Mouse (Mus musculus) neural tube, embryonic 10.5 days (tissue): ENCODE measurements at regions not wholly inside any gene's neighbourhood (a gene's known extent, or its start where the extent isn't known, plus 50 kb on each side); places are given as distances from the start of the nearest gene placed in this dataset.
A peak's percentile ranks its signal among the peaks of the same experiment; 100 is the strongest.

ENCODE experiments used
- DNase-seq: peaks from one replicate; pipeline ENCODE4 v3.0.0-alpha.2; 2017; ENCODE audit warnings: low spot score; ENCODE audit errors: extremely low spot score

- no peak for DNase-seq
These were observed 360.0 kb upstream of the Meox2 start for GRCm38 (mm10) chr12:36748345-36748744.

DNA sequence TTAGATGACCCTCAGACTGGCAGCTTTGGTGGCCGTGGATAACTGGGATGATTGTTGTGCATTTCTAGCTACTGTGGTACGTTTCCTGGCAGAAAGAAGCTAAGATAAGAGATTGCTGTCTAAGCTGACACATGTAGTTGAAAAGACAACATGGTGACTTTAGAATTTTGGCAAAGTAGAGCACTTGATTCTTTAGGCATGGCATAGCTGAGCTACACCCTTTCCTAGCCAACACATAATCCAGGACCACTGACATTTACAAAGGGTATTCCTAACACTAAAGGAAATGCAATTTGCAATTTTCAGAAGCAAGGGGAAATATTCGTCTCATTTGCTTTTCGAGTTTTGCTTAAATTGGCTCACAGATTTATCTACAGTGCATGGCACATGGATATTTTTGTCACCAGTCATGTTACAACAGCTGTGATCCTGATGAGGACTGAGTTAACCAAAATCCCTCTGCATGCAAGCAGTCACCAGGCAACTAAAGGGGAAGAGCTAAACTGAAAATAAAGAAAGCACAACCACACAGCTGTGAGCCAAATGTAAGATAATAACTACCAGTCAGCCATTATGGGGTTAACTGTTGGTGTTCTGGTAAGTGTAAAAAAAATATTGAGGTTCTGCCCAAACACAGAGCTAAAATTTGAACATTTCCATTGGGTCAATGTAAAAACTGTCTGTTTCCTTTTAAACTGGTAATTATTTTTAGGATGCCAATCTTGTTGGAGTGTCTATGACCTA, 342.9 kb upstream of the Meox2 start:
- DNase-seq: no peak

DNA sequence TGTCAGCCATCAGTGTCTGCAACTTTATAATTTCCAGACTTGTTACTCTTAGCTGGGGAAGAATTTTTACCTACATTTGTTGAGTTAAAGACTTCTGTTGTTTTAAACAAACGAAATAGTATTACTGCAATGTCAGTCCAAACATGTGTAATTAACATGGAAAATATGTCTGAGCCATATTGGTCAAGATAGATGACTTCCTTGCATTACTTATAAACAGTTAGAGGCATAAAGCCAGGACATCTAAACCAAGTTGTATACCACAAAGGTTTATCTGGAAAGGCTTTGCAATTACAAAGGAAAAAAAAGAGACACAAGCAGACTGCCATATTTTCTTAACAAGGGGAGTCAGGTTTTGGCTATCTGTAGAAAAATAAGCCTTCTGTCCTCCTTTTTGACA, 342.2 kb upstream of the Meox2 start:
- no peak for DNase-seq

DNA sequence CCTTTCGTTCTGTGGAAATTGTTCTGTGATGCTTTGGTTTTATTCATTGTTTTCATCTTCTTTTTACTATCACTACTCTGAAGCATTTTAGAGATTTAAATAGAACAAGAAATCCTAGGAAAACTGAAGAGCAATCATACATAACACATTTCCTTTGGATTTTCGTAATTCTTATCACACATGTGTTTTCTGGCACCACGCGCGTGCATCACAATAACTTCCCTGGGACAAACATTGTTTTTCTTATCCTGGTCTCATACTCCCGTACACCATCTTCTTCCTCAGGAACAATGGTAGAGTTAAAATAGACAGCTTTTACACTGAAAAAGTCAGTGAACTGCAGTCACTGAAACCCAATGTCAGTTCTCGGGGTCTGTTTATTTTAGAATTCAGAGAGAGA, 327.6 kb upstream of the Meox2 start:
- DNase-seq: no peak

DNA sequence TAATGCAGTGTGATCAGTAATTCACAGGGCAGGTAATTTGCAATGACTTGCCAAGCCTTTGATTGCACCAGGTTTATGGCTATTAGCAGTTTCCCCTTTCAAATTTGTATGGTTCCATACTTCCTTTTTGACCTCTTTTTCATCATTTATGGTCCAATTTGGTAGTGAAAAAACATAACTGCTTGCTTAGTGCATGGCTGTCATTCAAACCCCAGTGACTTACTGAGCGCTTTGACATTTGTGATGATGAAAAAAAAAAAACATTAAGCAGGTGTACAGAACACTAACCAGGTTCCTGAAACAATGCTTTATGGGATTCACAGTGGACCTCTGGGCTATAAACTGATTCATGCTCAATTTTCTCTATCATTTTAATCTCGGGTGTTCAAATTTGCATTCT, 317.5 kb upstream of the Meox2 start:
- no peak for DNase-seq

DNA sequence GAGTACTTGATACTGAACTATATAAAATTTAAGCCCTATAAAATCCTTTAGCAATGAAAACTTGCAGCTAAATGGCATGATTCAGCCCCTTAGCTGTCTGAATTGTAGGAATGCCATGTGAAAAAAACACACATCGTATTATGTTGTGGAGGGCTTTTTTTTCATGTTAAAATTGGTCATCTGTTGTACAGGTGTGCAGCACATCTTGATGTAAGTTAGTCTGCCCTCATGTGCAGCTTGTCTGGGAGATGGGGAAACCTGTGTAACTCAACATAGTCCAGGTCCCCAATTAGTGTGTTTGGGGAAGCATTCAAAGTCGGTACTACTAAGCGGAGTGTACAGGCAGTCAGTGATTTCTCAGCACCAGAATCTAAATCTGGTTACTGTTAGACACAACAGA, 316.9 kb upstream of the Meox2 start:
- DNase-seq: no peak

DNA sequence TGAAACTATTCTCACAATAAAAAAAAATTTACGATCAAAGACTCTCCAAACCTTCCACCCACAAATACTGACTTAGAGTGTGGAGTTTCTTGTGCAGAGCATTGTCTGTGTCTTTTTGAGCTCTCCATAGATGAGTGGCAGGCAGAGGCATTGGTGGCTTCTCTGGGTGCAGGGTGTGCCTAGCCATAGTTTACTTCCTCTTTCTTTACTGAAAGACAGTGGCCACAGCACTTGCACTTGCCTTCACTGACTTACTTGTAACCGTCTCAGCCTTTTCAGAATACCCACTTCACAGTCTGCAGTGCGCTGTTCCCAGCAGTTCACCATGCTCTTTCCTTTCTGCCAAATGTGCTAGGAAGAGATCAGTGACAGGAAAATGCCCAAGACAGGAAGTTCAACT, 316.1 kb upstream of the Meox2 start:
- DNase-seq: no peak

DNA sequence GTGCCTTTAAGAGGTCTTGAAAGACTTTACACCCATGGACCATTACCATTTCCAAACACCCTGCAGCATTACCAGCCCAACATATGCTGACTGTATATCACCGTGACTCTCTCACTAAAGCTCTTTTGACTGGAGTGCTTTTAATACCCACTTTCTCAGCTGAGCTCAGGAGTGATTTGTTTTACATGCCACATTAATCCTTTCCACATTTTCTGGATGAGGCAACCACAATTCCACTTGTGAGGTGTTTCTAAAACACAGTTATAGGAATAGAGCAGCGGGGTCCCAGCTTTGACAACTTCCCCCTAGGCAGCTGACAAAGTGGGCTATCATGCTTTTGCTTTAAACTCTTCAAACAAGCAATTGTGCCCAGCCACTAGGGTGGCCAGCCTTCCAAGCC, 314.5 kb upstream of the Meox2 start:
- DNase-seq: peak; percentile 21

GRCm38 (mm10) chr12:36796201-36796600, 312.1 kb upstream of the Meox2 start:
- DNase-seq: no peak

GRCm38 (mm10) chr12:36817938-36818337, 290.4 kb upstream of the Meox2 start:
- DNase-seq: no peak

- no peak for DNase-seq
These were observed 289.5 kb upstream of the Meox2 start for GRCm38 (mm10) chr12:36818852-36819251.

DNA sequence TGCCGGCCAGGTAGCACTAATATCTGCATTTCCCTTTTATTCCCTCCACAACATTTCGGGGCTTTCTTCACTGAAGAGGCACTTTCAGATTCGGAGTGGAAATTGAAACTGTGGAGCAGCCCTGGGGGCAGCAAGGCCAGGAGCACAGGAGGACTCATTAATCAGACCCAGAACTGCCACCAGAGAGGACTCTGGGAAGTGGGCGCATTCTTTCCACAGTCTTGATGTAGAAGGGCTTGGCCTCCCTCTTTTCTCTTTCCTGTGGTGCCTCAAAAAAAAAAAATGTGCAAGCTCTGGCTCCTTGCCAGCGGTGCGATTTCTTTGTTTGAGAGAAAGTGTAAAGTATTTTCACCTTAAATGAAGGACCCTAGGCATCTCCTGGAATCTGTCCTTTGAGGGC, 281.6 kb upstream of the Meox2 start:
- DNase-seq: no peak

GRCm38 (mm10) chr12:36831307-36831997, 276.9 kb upstream of the Meox2 start:
- no peak for DNase-seq

GRCm38 (mm10) chr12:36842957-36843356, 265.4 kb upstream of the Meox2 start:
- no peak for DNase-seq

DNA sequence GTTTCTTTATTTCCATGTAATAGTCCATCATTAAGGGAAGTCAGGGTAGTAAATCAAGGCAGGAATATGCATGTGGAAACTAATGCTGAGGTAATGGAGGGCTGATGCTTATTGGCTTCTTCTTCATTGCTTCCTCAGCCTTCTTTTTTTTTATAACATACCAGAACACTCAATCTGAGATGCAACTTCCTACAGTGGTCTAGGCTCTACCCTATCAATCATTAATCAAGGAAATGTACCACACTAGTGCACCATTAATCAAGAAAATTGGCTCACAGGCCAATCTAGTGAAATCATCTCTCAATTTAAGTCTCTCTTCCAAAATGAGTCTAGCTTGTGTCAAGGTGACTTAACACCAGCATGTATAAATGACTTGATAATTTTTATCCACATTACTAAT, 263.2 kb upstream of the Meox2 start:
- DNase-seq: no peak

- DNase-seq: no peak
These were observed 259.3 kb upstream of the Meox2 start for GRCm38 (mm10) chr12:36849086-36849485.

DNA sequence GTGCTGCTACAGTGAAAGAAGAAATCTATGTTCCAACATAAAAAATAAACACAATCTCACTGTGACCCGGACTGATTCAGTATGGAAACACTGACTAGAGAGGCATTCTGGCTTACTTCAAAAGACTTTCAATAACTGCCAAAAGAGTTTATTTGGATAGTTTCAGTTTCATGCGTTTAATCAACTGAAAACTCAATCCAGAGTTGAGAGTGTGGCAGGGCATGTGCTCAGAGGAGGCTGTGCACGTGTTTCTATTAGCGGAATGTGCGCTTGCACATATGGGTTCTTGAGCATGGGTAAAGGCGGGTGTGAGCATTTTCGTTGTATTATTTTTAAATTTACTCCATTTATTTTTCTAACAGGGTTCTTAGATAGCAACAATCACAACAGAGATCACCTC, 245.2 kb upstream of the Meox2 start:
- DNase-seq: no peak

- no peak for DNase-seq
These were observed 227.6 kb upstream of the Meox2 start for GRCm38 (mm10) chr12:36880724-36881123.

DNA sequence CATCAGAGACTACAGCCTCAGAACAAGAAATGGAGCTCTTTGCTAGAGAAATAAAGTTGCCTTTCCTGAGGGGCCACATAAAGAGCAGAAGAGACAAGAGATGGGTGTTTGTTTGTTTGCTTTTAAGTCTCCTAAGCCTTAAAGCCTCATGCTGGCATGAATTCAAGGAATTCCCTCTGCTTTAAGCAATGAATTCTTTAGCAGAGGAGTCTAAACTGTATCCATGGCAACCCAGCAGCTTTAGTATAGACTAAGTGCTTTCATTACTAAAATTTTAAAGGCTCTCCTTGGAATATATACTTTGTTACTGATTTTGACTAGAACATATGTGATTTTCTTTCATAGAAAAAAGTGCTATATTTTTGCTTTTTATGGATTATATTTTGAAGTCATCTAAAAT, 195.0 kb upstream of the Meox2 start:
- no peak for DNase-seq

GRCm38 (mm10) chr12:36917576-36918106, 190.7 kb upstream of the Meox2 start:
- DNase-seq: no peak

DNA sequence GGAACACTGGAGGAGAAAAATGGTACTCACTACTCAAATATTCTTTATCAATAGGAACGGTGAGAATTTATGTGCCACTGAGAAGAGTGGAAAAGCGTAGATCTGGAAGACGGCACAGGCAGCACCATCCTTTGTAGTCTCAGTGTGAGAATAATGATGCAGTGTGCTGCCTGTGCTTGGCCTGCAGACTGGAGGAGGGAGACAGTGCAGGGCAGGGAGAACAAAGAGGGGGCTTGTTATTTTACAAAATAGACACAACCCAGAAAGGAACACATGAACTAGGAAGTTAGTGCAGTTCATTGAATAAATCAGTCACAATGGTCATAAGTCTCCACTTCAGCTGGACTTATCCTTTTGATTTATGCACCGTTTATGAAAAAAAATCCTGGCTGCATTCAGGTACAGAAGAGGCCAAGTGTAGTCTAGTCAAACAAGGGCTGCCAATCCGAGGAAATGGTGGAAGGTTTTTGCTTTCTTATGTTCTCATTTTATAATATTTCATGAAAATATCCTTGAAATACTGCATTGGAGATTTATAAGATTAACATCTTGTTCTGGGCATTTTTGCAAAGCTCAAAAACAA, 190.0 kb upstream of the Meox2 start:
- no peak for DNase-seq

DNA sequence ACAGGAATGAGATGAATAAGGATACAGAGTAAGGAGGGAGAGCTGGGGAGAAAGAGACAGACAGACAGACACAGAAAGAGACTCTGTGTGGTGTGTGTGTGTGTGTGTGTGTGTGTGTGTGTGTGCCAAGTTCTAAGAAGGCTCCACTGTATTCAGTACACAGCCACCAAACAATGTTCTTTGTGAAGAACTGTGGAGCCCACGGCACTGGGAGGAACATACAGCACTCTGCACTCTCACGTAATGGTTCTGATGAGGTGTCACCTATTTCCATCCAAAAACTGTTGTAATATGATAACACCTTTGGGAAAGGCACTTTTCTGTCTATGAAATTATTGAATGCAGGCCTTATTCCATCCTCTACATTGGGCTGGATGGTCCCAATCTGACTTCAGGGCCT, 184.8 kb upstream of the Meox2 start:
- DNase-seq: no peak

- DNase-seq: no peak
These were observed 182.1 kb upstream of the Meox2 start for GRCm38 (mm10) chr12:36926225-36926624.
